Mouse (Mus musculus) C2C12 (cell line): ENCODE measurements at regions not wholly inside any gene's neighbourhood (a gene's known extent, or its start where the extent isn't known, plus 50 kb on each side); places are given as distances from the start of the nearest gene placed in this dataset.

Experiments used
- H3K27me3 ChIP-seq: one replicate; pipeline ENCODE4 v1.6.1; 2011; ENCODE audit not compliant: control insufficient read depth, insufficient read depth, insufficient read length
- H3K36me3 ChIP-seq: one replicate; pipeline ENCODE4 v1.6.1; 2011; ENCODE audit not compliant: control insufficient read depth, insufficient read depth
- H3K4me3 ChIP-seq: one replicate; pipeline ENCODE4 v1.5.1; 2011; ENCODE audit warnings: mild to moderate bottlenecking, control low read depth; ENCODE audit not compliant: poor library complexity, insufficient read depth, severe bottlenecking
- H3K79me2 ChIP-seq: one replicate; pipeline ENCODE4 v1.6.1; 2011; ENCODE audit not compliant: control insufficient read depth, insufficient read depth
- H3K79me3 ChIP-seq: one replicate; pipeline ENCODE4 v1.6.1; 2011; ENCODE audit warnings: low read depth, control low read depth
- H3ac ChIP-seq: one replicate; pipeline ENCODE3; 2011; ENCODE audit warnings: low read depth; ENCODE audit not compliant: control insufficient read depth, insufficient read length
- CEBPB ChIP-seq: IDR thresholded peaks from one replicate; pipeline ENCODE4 v1.6.1; 2011; ENCODE audit warnings: low read depth, mild to moderate bottlenecking, control low read depth, moderate library complexity
- CTCF ChIP-seq: IDR thresholded peaks from one replicate; pipeline ENCODE4 v1.5.1; 2011; ENCODE audit not compliant: control insufficient read depth, insufficient read depth, insufficient read length
- FOSL1 ChIP-seq: IDR thresholded peaks from one replicate; pipeline ENCODE4 v1.8.0; 2011; ENCODE audit warnings: mild to moderate bottlenecking, low read length; ENCODE audit not compliant: poor library complexity, insufficient read depth, severe bottlenecking
- MAX ChIP-seq: IDR thresholded peaks from one replicate; pipeline ENCODE4 v1.6.1; 2011; ENCODE audit warnings: mild to moderate bottlenecking, control low read depth
- MYOD1 ChIP-seq: IDR thresholded peaks from one replicate; pipeline ENCODE4 v1.6.1; 2011; ENCODE audit warnings: low read depth; ENCODE audit not compliant: control insufficient read depth, insufficient read length
- MYOG ChIP-seq: IDR thresholded peaks from one replicate; pipeline ENCODE4 v1.6.1; 2011; ENCODE audit not compliant: control insufficient read depth, insufficient read length; ENCODE audit errors: extremely low read depth
- USF1 ChIP-seq: IDR thresholded peaks from one replicate; pipeline ENCODE4 v1.6.1; 2011; ENCODE audit warnings: low read depth, mild to moderate bottlenecking, control low read depth, moderate library complexity

- Histone ChIP-seq H3K36me3 (no peaks in the 10 kb centered on the region), H3K79me3 (no peaks in the 10 kb centered on the region), H3ac (no peak overlapping the region), H3K4me3 (no peak overlapping the region), H3K79me2 (no peaks in the 10 kb centered on the region), H3K27me3 (peaks cover 21% of the 10 kb centered on the region)
- TF ChIP-seq CTCF (no peak), USF1 (no peak), MAX (no peak), CEBPB (no peak), MYOD1 (no peak), MYOG (no peak), FOSL1 (no peak)
Measured at GRCm38 (mm10) chr6:50008074-50008473, 102.0 kb upstream of the Mpp6 start.

- no peaks in the 10 kb centered on the region for H3K36me3 ChIP-seq
- no peak for TF ChIP-seq CTCF
- no peak for TF ChIP-seq MAX
- no peak for TF ChIP-seq MYOD1
- TF ChIP-seq CEBPB, result no peak
- TF ChIP-seq FOSL1, result no peak
- no peak for TF ChIP-seq MYOG
- H3K79me3 ChIP-seq, result no peaks in the 10 kb centered on the region
- H3ac ChIP-seq, result no peak overlapping the region
- no peaks in the 10 kb centered on the region for H3K79me2 ChIP-seq
- no peak overlapping the region for H3K4me3 ChIP-seq
- H3K27me3 ChIP-seq, result peaks cover 26% of the 10 kb centered on the region
Measured at GRCm38 (mm10) chr6:50008869-50009268, 101.2 kb upstream of the Mpp6 start.

- no peaks in the 10 kb centered on the region for H3K79me3 ChIP-seq
- TF ChIP-seq MYOG, result no peak
- no peak for TF ChIP-seq CEBPB
- TF ChIP-seq FOSL1, result no peak
- TF ChIP-seq MYOD1, result no peak
- no peak for TF ChIP-seq USF1
- no peak for TF ChIP-seq MAX
- no peak for TF ChIP-seq CTCF
- H3K36me3 ChIP-seq, result no peaks in the 10 kb centered on the region
- H3K27me3 ChIP-seq, result peaks cover 26% of the 10 kb centered on the region
- H3K79me2 ChIP-seq, result no peaks in the 10 kb centered on the region
- no peak overlapping the region for H3K4me3 ChIP-seq
- no peak overlapping the region for H3ac ChIP-seq
Measured at GRCm38 (mm10) chr6:50009339-50009738, 100.7 kb upstream of the Mpp6 start.

- Histone ChIP-seq H3K79me2 (no peaks in the 10 kb centered on the region), H3K36me3 (no peaks in the 10 kb centered on the region), H3ac (no peak overlapping the region), H3K79me3 (no peaks in the 10 kb centered on the region), H3K27me3 (peaks cover 26% of the 10 kb centered on the region), H3K4me3 (no peak overlapping the region)
- TF ChIP-seq MYOD1, result no peak
- TF ChIP-seq FOSL1, result no peak
- no peak for TF ChIP-seq MAX
- no peak for TF ChIP-seq USF1
- no peak for TF ChIP-seq CTCF
- no peak for TF ChIP-seq MYOG
- no peak for TF ChIP-seq CEBPB
Measured at GRCm38 (mm10) chr6:50009856-50010255, 100.2 kb upstream of the Mpp6 start.

GRCm38 (mm10) chr6:50011071-50011470, 99.0 kb upstream of the Mpp6 start:
- TF ChIP-seq CEBPB (no peak), CTCF (no peak), MYOD1 (no peak), USF1 (no peak), MYOG (no peak), FOSL1 (no peak), MAX (no peak)
- H3K27me3 ChIP-seq, result peaks cover 35% of the 10 kb centered on the region

GRCm38 (mm10) chr6:50011746-50012453, 98.1 kb upstream of the Mpp6 start:
- no peak overlapping the region for H3ac ChIP-seq
- H3K36me3 ChIP-seq, result no peaks in the 10 kb centered on the region
- TF ChIP-seq CTCF (no peak), CEBPB (no peak), USF1 (no peak), MAX (no peak), FOSL1 (no peak), MYOD1 (no peak), MYOG (no peak)

More at GRCm38 (mm10) chr6:50011071-50011470, 99.0 kb upstream of the Mpp6 start:
- H3K4me3 ChIP-seq, result no peak overlapping the region
- H3ac ChIP-seq, result no peak overlapping the region
- no peaks in the 10 kb centered on the region for H3K79me3 ChIP-seq
- no peaks in the 10 kb centered on the region for H3K36me3 ChIP-seq
- no peaks in the 10 kb centered on the region for H3K79me2 ChIP-seq

More at GRCm38 (mm10) chr6:50011746-50012453, 98.1 kb upstream of the Mpp6 start:
- Histone ChIP-seq H3K4me3 (no peak overlapping the region), H3K79me3 (no peaks in the 10 kb centered on the region), H3K79me2 (no peaks in the 10 kb centered on the region), H3K27me3 (peaks cover 39% of the 10 kb centered on the region)
